Mouse (Mus musculus): ENCODE data around the gene Sf3a2. TPM values are rescaled to one million over a fixed set of nuclear protein-coding genes. Genes with fewer than 3 reads are reported as not detected.
A peak's percentile ranks its signal among the peaks of the same experiment; 100 is the strongest.

Gene Sf3a2
- polyA plus RNA-seq, 1 experiment: 65.7 TPM

GRCm38 (mm10) chr10:80818599-80819281 lies 20.7 kb downstream of the Sf3a2 start:
- no peak for TF ChIP-seq POLR2A (IDR thresholded peaks at IDR 0.05; ENCODE audit: control insufficient read depth, low read depth, low read length)
- no peak for TF ChIP-seq CTCF (IDR thresholded peaks at IDR 0.05; ENCODE audit: control insufficient read depth, insufficient read depth, insufficient replicate concordance, low read depth, low read length)
- Histone ChIP-seq H3K4me1 (ENCODE audit: control insufficient read depth, insufficient read depth, low read length) (no peaks in the 10 kb centered on the region; the same call in 1 of the 2 replicates), H3K27ac (ENCODE audit: control insufficient read depth, insufficient read depth, low read depth, low read length) (no peak overlapping the region), H3K4me3 (ENCODE audit: control insufficient read depth, low read depth, low read length) (no peak overlapping the region), H3K36me3 (ENCODE audit: control insufficient read depth, insufficient read depth, low read length) (no peaks in the 10 kb centered on the region), H3K27me3 (ENCODE audit: control insufficient read depth, insufficient read depth, low read length) (no peaks in the 10 kb centered on the region)

- H3K4me3 ChIP-seq (ENCODE audit: control insufficient read depth, low read depth, low read length): no peak overlapping the region
- H3K4me1 ChIP-seq (ENCODE audit: control insufficient read depth, insufficient read depth, low read length): peaks cover 4% of the 10 kb centered on the region
- H3K27me3 ChIP-seq (ENCODE audit: control insufficient read depth, insufficient read depth, low read length): no peaks in the 10 kb centered on the region
- no peaks in the 10 kb centered on the region for H3K36me3 ChIP-seq (ENCODE audit: control insufficient read depth, insufficient read depth, low read length)
- TF ChIP-seq CTCF (IDR thresholded peaks at IDR 0.05; ENCODE audit: control insufficient read depth, insufficient read depth, insufficient replicate concordance, low read depth, low read length): no peak
- no peak for TF ChIP-seq POLR2A (IDR thresholded peaks at IDR 0.05; ENCODE audit: control insufficient read depth, low read depth, low read length)
- H3K27ac ChIP-seq (ENCODE audit: control insufficient read depth, insufficient read depth, low read depth, low read length): no peak overlapping the region
Observed at GRCm38 (mm10) chr10:80819406-80819805, 21.4 kb downstream of the Sf3a2 start.

GRCm38 (mm10) chr10:80821991-80822390 lies 24.0 kb downstream of the Sf3a2 start:
- no peak for TF ChIP-seq POLR2A (IDR thresholded peaks at IDR 0.05; ENCODE audit: control insufficient read depth, low read depth, low read length)
- no peak for TF ChIP-seq CTCF (IDR thresholded peaks at IDR 0.05; ENCODE audit: control insufficient read depth, insufficient read depth, insufficient replicate concordance, low read depth, low read length)
- Histone ChIP-seq H3K4me3 (ENCODE audit: control insufficient read depth, low read depth, low read length) (no peak overlapping the region), H3K27ac (ENCODE audit: control insufficient read depth, insufficient read depth, low read depth, low read length) (no peak overlapping the region), H3K36me3 (ENCODE audit: control insufficient read depth, insufficient read depth, low read length) (no peaks in the 10 kb centered on the region), H3K27me3 (ENCODE audit: control insufficient read depth, insufficient read depth, low read length) (no peaks in the 10 kb centered on the region), H3K4me1 (ENCODE audit: control insufficient read depth, insufficient read depth, low read length) (peaks cover 6% of the 10 kb centered on the region)

GRCm38 (mm10) chr10:80822528-80822927 lies 24.5 kb downstream of the Sf3a2 start:
- no peaks in the 10 kb centered on the region for H3K27me3 ChIP-seq (ENCODE audit: control insufficient read depth, insufficient read depth, low read length)
- no peak overlapping the region for H3K4me3 ChIP-seq (ENCODE audit: control insufficient read depth, low read depth, low read length)
- peaks cover 6% of the 10 kb centered on the region for H3K4me1 ChIP-seq (ENCODE audit: control insufficient read depth, insufficient read depth, low read length)
- TF ChIP-seq CTCF (IDR thresholded peaks at IDR 0.05; ENCODE audit: control insufficient read depth, insufficient read depth, insufficient replicate concordance, low read depth, low read length) (no peak), POLR2A (IDR thresholded peaks at IDR 0.05; ENCODE audit: control insufficient read depth, low read depth, low read length) (no peak)
- H3K36me3 ChIP-seq (ENCODE audit: control insufficient read depth, insufficient read depth, low read length): no peaks in the 10 kb centered on the region
- no peak overlapping the region for H3K27ac ChIP-seq (ENCODE audit: control insufficient read depth, insufficient read depth, low read depth, low read length)

- no peaks in the 10 kb centered on the region for H3K36me3 ChIP-seq (ENCODE audit: control insufficient read depth, insufficient read depth, low read length)
- peaks cover 8% of the 10 kb centered on the region for H3K4me1 ChIP-seq (ENCODE audit: control insufficient read depth, insufficient read depth, low read length)
- TF ChIP-seq POLR2A (IDR thresholded peaks at IDR 0.05; ENCODE audit: control insufficient read depth, low read depth, low read length): no peak
- TF ChIP-seq CTCF (IDR thresholded peaks at IDR 0.05; ENCODE audit: control insufficient read depth, insufficient read depth, insufficient replicate concordance, low read depth, low read length): no peak
- no peaks in the 10 kb centered on the region for H3K27me3 ChIP-seq (ENCODE audit: control insufficient read depth, insufficient read depth, low read length)
- no peak overlapping the region for H3K4me3 ChIP-seq (ENCODE audit: control insufficient read depth, low read depth, low read length)
- no peak overlapping the region for H3K27ac ChIP-seq (ENCODE audit: control insufficient read depth, insufficient read depth, low read depth, low read length)
Observed at GRCm38 (mm10) chr10:80823316-80823715, 25.3 kb downstream of the Sf3a2 start.

GRCm38 (mm10) chr10:80823847-80824643 lies 26.0 kb downstream of the Sf3a2 start:
- H3K27me3 ChIP-seq (ENCODE audit: control insufficient read depth, insufficient read depth, low read length): no peaks in the 10 kb centered on the region
- peaks cover 8% of the 10 kb centered on the region for H3K4me1 ChIP-seq (ENCODE audit: control insufficient read depth, insufficient read depth, low read length)
- peak overlapping the region; percentile 51 for H3K27ac ChIP-seq (ENCODE audit: control insufficient read depth, insufficient read depth, low read depth, low read length)
- 0 out of 2 replicates have a peak, but pooled peaks have one; percentile 26 for TF ChIP-seq POLR2A (IDR thresholded peaks at IDR 0.05; ENCODE audit: control insufficient read depth, low read depth, low read length)
- no peak for TF ChIP-seq CTCF (IDR thresholded peaks at IDR 0.05; ENCODE audit: control insufficient read depth, insufficient read depth, insufficient replicate concordance, low read depth, low read length)
- no peaks in the 10 kb centered on the region for H3K36me3 ChIP-seq (ENCODE audit: control insufficient read depth, insufficient read depth, low read length)
- peak overlapping the region; percentile 61 for H3K4me3 ChIP-seq (ENCODE audit: control insufficient read depth, low read depth, low read length)

GRCm38 (mm10) chr10:80824827-80825226 lies 26.8 kb downstream of the Sf3a2 start:
- Histone ChIP-seq H3K27ac (ENCODE audit: control insufficient read depth, insufficient read depth, low read depth, low read length) (peak overlapping the region; percentile 51), H3K4me1 (ENCODE audit: control insufficient read depth, insufficient read depth, low read length) (peaks cover 8% of the 10 kb centered on the region), H3K27me3 (ENCODE audit: control insufficient read depth, insufficient read depth, low read length) (no peaks in the 10 kb centered on the region), H3K4me3 (ENCODE audit: control insufficient read depth, low read depth, low read length) (peak overlapping the region; percentile 61), H3K36me3 (ENCODE audit: control insufficient read depth, insufficient read depth, low read length) (no peaks in the 10 kb centered on the region)
- TF ChIP-seq CTCF (IDR thresholded peaks at IDR 0.05; ENCODE audit: control insufficient read depth, insufficient read depth, insufficient replicate concordance, low read depth, low read length) (no peak), POLR2A (IDR thresholded peaks at IDR 0.05; ENCODE audit: control insufficient read depth, low read depth, low read length) (no peak)
